Mouse (Mus musculus): ENCODE results near the gene Tnip1.

DNA sequence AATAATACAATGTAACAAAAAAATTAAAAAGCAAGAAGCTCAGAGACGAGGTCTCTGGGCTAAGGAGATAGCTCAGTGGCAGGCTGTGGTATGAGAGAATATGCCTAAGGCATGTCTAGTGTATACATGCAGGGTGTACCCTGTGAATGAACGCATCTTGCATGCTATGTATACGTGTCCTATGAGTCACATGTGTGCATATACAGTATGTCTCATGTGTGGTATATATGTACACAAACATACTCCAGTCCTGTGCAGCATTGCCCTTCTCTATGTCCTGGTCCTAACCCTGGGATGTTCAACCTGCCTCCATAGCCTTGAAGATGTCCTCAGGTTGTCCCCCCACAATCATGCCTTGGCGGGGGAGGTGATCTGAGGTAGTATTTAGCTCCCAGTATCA, 21.9 kb upstream of the Tnip1 start:
- no peak for TF ChIP-seq CTCF (IDR thresholded peaks at IDR 0.05; ENCODE audit: borderline replicate concordance, extremely low read depth, insufficient read depth, insufficient read length)
- no peak for TF ChIP-seq POLR2A (IDR thresholded peaks at IDR 0.05; ENCODE audit: borderline replicate concordance, extremely low read depth, insufficient read depth, insufficient read length, poor library complexity, severe bottlenecking)

Data from brain, embryonic 14.5 days (tissue).